Mouse (Mus musculus) adrenal gland (tissue): ENCODE results near the gene Nup98.

Source experiments
- intact Hi-C: fragments of 180-260 bp; cut with DNase I; formaldehyde crosslinking; loops from one replicate; pipeline ENCODE4 v1.15.1; 2025

Nup98 gene

DNA sequence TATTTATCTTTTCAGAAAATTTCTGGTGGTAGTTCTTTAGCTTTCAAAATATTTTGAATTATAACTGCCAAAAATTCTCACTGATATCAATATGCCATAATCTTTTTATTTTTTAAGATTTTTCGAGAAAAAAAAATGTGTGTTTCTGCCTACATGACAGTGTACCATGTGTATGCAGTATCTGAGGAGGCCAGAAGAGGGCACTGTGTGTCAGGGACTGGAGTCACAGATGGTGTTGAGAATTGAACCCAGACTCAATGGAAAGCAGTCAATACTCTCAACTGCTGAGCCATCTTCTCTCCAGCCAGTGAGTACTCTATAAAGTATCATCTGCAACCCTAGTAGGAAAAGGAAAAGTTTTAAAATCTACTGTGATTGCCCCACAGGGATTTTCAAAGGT lies 72.5 kb downstream of the Nup98 start:
- intact Hi-C loops: loop anchor here (5.0 kb wide), 1 partner anchor 40 kb away; no protein-coding TSS in a partner anchor

DNA sequence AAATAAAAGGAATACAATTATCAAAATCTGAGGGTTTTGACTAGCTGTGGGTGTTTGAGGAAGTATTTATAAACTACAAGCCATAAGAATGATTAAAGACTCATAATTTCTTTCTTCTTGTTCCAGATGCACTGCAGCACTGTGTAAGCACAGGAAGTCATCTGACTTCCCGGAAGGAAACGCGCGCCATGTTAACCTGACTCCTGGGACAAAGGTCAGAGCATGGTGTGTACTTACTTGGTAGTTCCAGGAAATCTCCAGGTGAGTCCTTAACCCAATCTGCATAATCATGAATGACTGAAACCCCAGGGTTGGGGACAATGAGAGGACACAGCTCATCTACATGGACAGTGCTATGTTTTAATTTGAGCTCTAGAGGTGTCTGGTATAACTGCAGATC lies 77.6 kb downstream of the Nup98 start:
- intact Hi-C loops: no loop called here

- intact Hi-C loops: no loop called here
Measured at GRCm38 (mm10) chr7:102120326-102120725, 89.7 kb downstream of the Nup98 start.

- intact Hi-C loops: no loop called here
Measured at GRCm38 (mm10) chr7:102117382-102117781, 92.6 kb downstream of the Nup98 start.

DNA sequence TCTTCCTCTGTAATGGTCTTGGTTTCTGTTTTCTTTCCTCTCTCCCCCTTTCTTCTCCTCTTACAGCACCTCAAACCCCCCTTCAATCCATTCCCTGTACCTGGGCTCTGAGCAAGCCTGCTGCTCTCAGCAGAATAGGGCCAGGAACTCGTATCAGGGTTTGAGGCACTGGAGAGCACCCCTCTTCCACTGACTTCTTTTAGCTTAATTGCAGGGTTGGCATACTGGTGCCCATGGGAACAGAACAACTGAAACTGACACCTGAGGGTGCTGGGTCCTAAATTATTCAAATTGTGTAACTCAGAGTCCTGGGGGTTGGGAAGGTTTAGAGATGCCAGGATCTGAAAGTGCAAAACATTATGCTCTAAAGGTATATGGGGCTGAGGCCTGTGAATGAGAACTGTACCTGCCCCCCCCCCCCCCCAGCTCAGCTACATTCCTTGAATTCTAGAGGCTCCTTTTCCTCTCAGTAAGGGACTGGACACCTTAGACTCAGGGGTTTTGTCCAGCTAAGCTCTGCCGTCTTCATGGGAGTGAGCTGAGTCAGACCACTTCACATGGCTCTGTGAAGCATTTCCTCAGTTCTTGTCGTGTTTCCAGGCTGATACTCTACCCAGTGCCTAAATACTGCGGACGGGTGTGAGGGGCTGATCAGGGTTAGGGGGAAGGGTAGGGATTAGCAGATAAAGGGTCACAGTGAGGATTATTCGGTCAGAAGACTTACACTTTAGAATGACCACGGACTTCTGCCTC lies 93.2 kb downstream of the Nup98 start, which contains the start of gene Chrna10:
Gene Chrna10, minus strand, starts transcription at position 250 of the 753 bp plus-strand sequence.
- intact Hi-C loops: no loop called here

- intact Hi-C loops: no loop called here
Measured at GRCm38 (mm10) chr7:102113151-102113729, 96.7 kb downstream of the Nup98 start.

DNA sequence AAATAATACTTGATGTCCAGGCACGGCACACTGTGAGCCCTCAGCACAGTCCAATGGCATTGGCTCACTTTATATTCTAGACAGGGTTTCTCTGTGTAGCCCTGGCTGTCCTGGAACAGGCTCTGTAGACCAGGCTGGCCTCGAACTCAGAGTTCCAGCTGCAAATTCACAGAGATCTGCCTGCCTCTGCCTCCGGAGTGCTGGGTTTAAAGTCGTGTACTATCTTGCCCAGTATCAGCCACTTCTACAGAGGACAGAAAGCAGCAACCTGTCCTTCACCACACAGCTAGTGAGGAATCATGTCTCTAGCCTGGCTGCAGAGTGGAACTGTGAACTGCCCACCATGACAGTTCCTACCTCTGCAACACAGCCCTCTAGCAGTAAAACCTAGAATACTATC lies 100.2 kb downstream of the Nup98 start:
- intact Hi-C loops: no loop called here

GRCm38 (mm10) chr7:102109171-102109570 lies 100.8 kb downstream of the Nup98 start, which contains the start of gene Art5:
Art5 (minus strand) TSS chr7:102109489.
- intact Hi-C loops: no loop called here

GRCm38 (mm10) chr7:102108206-102108605 lies 101.8 kb downstream of the Nup98 start:
- intact Hi-C loops: no loop called here

DNA sequence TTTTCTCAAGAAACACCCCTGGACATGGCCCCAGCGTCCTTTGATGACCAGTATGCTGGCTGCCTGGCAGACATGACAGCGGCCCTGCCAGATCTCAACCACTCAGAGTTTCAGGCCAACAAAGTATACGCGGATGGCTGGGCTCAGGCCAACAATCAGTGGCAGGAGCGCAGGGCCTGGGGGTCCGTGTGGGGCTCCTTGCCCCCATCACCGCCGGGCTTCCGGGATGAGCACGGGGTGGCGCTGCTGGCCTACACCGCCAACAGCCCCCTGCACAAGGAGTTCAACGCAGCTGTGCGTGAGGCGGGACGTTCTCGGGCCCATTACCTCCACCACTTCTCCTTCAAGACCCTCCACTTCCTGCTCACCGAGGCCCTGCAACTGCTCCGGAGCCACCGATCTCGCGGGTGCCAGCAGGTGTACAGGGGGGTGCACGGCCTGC lies 103.3 kb downstream of the Nup98 start:
- intact Hi-C loops: no loop called here

- intact Hi-C loops: no loop called here
Measured at GRCm38 (mm10) chr7:102104126-102104525, 105.8 kb downstream of the Nup98 start.

DNA sequence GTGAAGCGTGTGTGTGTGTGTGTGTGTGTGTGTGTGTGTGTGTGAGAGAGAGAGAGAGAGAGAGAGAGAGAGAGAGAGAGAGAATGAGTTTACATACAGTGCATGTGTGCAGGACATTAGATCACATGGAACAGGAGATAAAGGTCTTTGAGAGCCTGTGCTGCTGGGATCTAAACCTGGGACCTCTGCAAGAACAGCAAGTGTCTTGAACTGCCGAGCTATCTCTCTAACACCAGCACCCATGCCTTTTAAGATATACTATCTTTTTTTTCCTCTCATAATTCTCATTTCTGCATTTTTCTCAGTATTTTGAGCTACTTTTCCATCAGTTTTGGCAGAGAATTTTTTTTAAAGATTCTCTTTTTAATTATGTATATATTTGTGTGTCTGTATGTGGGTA lies 106.4 kb downstream of the Nup98 start:
- intact Hi-C loops: no loop called here

DNA sequence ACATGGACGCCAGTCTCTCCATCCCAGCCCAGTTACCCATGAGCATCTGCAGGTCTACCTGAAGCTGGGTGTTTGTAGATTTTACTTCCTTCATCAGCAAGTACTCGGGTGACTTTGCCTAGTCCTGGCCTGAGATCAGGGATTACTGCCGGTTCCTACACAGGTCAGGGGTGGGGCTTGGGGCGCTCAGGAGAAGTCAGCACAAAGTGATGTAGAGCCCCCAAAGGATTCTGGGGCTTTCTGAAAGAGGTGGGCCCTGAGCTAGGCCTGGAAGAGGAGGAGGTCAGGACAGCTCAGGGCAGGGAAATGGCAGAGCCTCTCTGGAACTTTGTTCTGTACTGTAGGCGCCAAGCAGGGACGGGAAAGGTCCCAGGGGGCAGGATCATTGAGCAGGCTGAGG lies 107.3 kb downstream of the Nup98 start:
- intact Hi-C loops: no loop called here

- intact Hi-C loops: no loop called here
Measured at GRCm38 (mm10) chr7:102102241-102102640, 107.7 kb downstream of the Nup98 start.

DNA sequence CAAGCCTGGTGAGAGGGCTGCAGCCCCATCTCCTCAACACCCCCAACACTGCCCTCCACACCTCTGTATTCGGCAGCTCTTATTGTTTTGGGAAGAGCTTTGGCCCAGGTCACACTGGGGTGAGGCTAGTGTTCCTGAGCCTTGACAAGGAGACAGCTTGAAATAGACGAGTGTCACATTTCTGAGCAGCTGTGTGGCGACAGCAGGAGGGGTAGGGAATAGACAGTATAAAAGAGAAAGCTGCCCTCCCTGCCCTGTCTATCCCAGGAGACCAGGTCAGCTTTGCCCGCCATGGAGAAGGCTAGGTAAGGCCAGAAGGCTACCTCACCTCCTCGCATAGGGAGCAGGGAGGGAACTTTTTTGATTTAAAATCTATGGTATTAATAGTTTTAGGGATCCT lies 108.5 kb downstream of the Nup98 start, which contains the start of gene Art1:
Gene Art1, plus strand, starts transcription at position 257 of the 400 bp plus-strand sequence.
- intact Hi-C loops: no loop called here

GRCm38 (mm10) chr7:102100868-102101267 lies 109.1 kb downstream of the Nup98 start:
- intact Hi-C loops: no loop called here

DNA sequence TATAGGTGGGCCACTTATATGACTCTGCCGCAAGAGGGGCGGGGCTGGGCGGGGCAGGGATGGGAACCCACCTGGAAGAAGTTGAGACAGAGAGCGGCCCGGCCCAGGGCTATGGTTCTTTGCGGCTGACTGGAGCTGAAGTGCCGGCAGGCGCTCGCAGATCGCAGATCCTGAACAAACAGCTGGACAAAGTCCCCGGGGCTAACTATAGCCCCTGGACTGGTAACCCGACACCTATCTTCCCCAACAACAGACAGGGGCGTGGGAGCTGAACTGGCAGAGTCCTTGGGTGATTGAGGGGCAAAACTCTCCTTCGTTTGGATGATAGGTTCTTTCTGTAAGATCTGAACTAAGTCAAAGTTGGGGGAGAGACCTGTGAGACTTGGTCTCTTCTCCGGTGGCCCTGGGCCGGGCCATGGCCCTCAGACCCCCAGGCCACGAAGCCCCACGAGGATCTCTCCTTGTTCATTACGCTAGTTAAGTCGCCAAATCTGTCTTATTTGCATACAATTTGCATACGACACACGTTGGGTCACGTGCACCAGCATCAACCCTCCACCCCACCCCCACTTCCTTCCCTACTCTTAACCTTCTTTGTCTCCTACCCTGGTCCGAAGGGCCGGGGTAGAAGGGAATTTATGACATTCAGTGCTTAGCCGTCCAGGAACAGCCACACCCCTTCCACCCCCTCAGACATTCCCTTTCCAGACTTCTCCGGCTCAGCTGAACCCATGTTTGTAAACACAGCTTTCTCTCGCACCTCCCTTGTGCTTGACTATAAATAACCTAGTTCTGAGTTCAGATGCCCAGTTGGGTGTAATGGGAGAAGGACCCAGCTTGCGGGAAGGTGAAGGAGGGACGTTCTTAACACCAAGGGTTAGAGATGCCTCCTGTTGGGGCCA lies 110.0 kb downstream of the Nup98 start:
- intact Hi-C loops: no loop called here

- intact Hi-C loops: no loop called here
Measured at GRCm38 (mm10) chr7:102087336-102087735, 122.6 kb downstream of the Nup98 start.

DNA sequence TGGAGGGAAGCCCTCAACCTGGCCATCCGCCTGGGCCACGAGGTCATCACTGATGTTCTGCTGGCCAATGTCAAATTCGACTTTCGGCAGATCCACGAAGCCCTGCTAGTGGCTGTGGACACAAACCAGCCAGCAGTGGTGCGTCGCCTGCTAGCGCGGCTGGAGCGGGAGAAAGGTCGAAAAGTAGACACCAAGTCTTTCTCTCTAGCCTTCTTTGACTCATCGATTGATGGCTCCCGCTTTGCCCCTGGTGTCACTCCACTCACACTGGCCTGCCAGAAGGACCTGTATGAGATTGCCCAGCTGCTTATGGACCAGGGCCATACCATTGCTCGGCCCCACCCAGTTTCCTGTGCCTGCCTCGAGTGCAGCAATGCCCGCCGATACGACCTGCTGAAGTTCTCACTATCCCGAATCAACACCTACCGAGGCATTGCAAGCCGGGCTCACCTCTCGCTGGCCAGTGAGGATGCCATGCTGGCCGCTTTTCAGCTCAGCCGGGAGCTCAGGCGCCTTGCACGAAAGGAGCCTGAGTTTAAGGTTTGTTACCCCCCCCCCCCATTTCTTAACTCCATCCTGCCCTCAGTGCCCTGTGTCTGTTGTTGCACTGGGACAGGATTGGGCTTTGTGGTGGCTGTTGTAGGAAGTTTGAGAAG lies 125.8 kb downstream of the Nup98 start:
- intact Hi-C loops: no loop called here

GRCm38 (mm10) chr7:102082816-102083215 lies 127.2 kb downstream of the Nup98 start, which contains the start of gene Trpc2:
Trpc2 (plus strand) TSS chr7:102083116.
- intact Hi-C loops: no loop called here

- intact Hi-C loops: no loop called here
Measured at GRCm38 (mm10) chr7:102081784-102082183, 128.2 kb downstream of the Nup98 start.
